Mouse (Mus musculus) heart, adult 2 months (tissue): ENCODE data around the gene Aplnr. TPM values are rescaled to one million over a fixed set of nuclear protein-coding genes. Genes with fewer than 3 reads are reported as not detected.

Source experiments
- DNase-seq, 2 experiments: peaks; one replicate each; pipeline ENCODE4 v3.0.0; 2021
- H3K27ac ChIP-seq: fragments of 200-600 bp; 2 replicates; pipeline ENCODE4 v1.8.1; 2022
- H3K27me3 ChIP-seq: fragments of 200-500 bp; 2 replicates; pipeline ENCODE4 v1.6.1; 2012; ENCODE audit warnings: mild to moderate bottlenecking, low read length, inconsistent platforms, mixed read lengths; ENCODE audit not compliant: control insufficient read depth, insufficient read depth
- H3K36me3 ChIP-seq: fragments of 200-500 bp; 2 replicates; pipeline ENCODE4 v1.6.1; 2012; ENCODE audit warnings: low read length, inconsistent platforms; ENCODE audit not compliant: control insufficient read depth, insufficient read depth
- H3K4me1 ChIP-seq: fragments of 200-500 bp; 2 replicates; pipeline ENCODE4 v1.6.1; 2011; ENCODE audit warnings: low read length; ENCODE audit not compliant: control insufficient read depth, insufficient read depth
- H3K4me3 ChIP-seq: fragments of 200-600 bp; 2 replicates; pipeline ENCODE4 v1.8.1; 2022
- H3K79me2 ChIP-seq: fragments of 200-500 bp; replicated peaks from 2 replicates; pipeline ENCODE4 v1.6.1; 2012; ENCODE audit warnings: mild to moderate bottlenecking, inconsistent platforms, low read length, moderate library complexity, mixed read lengths; ENCODE audit not compliant: control insufficient read depth, insufficient read depth
- H3K9ac ChIP-seq: fragments of 200-500 bp; 2 replicates; pipeline ENCODE4 v1.6.1; 2012; ENCODE audit warnings: low read depth, mild to moderate bottlenecking, control low read depth, inconsistent platforms, low read length, mixed read lengths
- CTCF ChIP-seq: fragments of 200-600 bp; IDR thresholded peaks from 2 replicates; pipeline ENCODE4 v1.8.1; 2022; ENCODE audit warnings: antibody characterized with exemption, mild to moderate bottlenecking, moderate library complexity
- EP300 ChIP-seq: fragments of 200-500 bp; IDR thresholded peaks from 2 replicates; pipeline ENCODE4 v1.6.1; 2011; ENCODE audit warnings: low read depth, low read length, control low read depth; ENCODE audit not compliant: insufficient read depth
- POLR2A ChIP-seq: fragments of 200-500 bp; IDR thresholded peaks from 2 replicates; pipeline ENCODE4 v1.6.1; 2011; ENCODE audit warnings: mild to moderate bottlenecking, low read depth, low read length, control low read depth; ENCODE audit not compliant: insufficient read depth
- WGBS: fragments of 180-500 bp; shearing (Covaris S2); methylation state at CpG from one replicate; pipeline ENCODE4 v1.1.7; 2018; 5-methylcytosine and 5-hydroxymethylcytosine counted together
- intact Hi-C: fragments of 180-260 bp; cut with DNase I; formaldehyde crosslinking; loops from one replicate; pipeline ENCODE4 v1.15.1; 2025
- polyA plus RNA-seq: library from polyadenylated mRNA; depleted of rRNA; stranded (reverse); fragments of >200 nt; gene quantifications from 2 replicates; pipeline ENCODE4 v1.2.3, GENCODE M21; 2012; rRNA removed
- total RNA-seq, 2 experiments: library from RNA; stranded (reverse); gene quantifications; 2 replicates each; pipeline ENCODE4 v1.2.3; 2021

The Aplnr gene
- total and polyA plus RNA-seq, 3 experiments = 20.5 to 35.3 (median 21.4) TPM

DNA sequence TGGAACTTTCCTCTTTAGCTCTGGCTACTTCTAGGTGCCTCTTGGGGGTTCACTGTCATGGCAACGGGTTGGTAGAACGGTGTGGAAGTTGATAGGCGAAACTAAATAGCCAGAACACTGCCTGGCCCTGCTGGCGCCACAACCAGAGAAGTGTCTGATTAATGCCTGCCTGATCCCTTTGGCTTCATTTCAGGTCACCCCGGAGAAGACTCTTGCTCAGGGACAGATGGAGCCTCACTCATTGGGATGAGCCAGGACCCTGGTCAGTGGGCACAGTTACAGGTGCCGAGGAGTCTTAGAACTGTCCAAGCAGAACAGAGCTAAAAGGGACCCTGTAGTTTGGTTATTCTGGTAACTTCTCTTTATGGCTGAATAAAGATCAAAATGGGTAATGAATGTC is 37.5 kb downstream of the Aplnr start:
- DNase-seq = no peak
- WGBS = 83% methylated on average over 6 of the region's 6 CpGs
- H3K4me1 ChIP-seq = peaks cover 14% of the 10 kb centered on the region
- peak overlapping the region; percentile 62 for H3K27ac ChIP-seq
- TF ChIP-seq EP300 (no peak), POLR2A (no peak), CTCF (no peak)
- H3K79me2 ChIP-seq = no peaks in the 10 kb centered on the region
- H3K36me3 ChIP-seq = peaks cover 16% of the 10 kb centered on the region
- intact Hi-C loops = no loop called here
- H3K27me3 ChIP-seq = no peaks in the 10 kb centered on the region
- no peak overlapping the region for H3K4me3 ChIP-seq
- no peak overlapping the region for H3K9ac ChIP-seq

DNA sequence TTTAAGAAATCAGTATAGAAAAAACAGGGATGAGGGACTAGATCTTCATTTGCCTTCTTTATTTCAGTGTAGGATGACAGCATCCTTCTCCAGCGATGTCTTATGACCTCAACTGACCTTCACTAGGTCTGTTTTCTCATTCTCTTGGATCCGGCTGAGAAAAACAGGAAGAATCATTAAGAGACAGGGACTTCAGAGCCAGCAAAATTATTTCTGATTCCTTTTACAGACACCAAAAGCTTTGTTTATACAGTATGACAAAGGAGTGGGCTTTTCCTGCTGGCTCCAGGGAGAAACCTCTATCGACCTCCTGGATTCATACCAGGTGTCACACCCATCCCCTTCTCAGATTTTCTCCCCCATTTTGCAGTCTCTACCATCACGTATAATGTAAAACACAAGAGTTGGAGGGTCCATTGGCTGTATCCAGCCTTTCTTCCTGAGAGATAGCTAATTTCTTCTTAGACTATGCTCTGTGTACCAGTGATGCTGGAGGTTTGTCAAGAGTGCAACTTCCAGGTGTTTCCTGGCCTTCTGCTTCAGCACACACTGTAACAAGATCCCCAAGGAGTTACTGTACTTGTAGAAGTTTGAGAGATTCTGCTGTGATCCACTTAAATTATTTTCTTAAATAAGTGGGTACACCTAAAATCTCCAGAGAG is 42.2 kb downstream of the Aplnr start:
- H3K4me1 ChIP-seq = peaks cover 10% of the 10 kb centered on the region
- no peaks in the 10 kb centered on the region for H3K27me3 ChIP-seq
- WGBS = 24% methylated on average over 4 of the region's 4 CpGs
- no peaks in the 10 kb centered on the region for H3K79me2 ChIP-seq
- no peak overlapping the region for H3K4me3 ChIP-seq
- H3K9ac ChIP-seq = no peak overlapping the region
- peak in 1 of 2 experiments; percentile 46 for DNase-seq
- intact Hi-C loops = loop anchor here (1.0 to 2.0 kb wide), 3 partner anchors 41 to 61 kb away; partner anchors contain the start of gene Aplnr
- peaks cover 8% of the 10 kb centered on the region for H3K36me3 ChIP-seq
- H3K27ac ChIP-seq = peak overlapping the region; percentile 65
- TF ChIP-seq POLR2A (no peak), EP300 (no peak), CTCF (no peak)

DNA sequence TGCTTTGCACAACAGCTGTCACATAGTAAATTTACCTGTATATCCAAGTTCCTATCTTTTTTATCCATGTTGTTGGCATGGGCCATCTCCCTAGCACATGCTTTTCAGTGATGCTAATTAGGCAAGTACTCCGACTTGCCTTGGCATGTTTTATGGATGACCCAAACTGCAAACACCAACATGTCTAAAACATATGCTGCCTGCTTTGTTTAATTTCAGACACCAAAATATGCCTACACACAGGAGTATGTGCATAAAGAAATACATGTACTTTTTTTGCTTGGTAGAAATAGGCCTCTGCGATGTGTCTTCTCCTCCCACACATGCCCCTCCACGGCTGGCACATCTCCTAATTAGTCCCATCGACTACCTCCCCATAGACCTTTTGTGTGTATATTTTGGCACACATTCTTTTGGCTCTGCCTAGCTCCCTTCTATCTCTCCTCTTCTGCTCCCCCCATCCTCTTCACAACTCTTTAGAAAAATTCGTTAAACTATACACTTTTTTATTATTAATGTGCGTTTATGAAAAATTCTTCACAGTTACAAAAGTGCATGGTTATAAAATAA is 51.6 kb downstream of the Aplnr start:
- DNase-seq = no peak
- TF ChIP-seq CTCF (no peak), POLR2A (no peak), EP300 (no peak)
- Histone ChIP-seq H3K4me3 (no peak overlapping the region), H3K9ac (no peak overlapping the region), H3K36me3 (no peaks in the 10 kb centered on the region), H3K27me3 (no peaks in the 10 kb centered on the region), H3K4me1 (no peaks in the 10 kb centered on the region), H3K79me2 (no peaks in the 10 kb centered on the region), H3K27ac (no peak overlapping the region)
- 75% methylated on average over 6 of the region's 6 CpGs for WGBS
- intact Hi-C loops = no loop called here

Other genes with a start within 250 kb of the Aplnr start
- 1 to 10 TPM; 3.6 to 3.8 TPM for gene Rtn4rl2, start 249.5 kb upstream of the Aplnr start, total RNA-seq
- 2.6 and 6.1 TPM in 2 replicates for gene Rtn4rl2, start 249.5 kb upstream of the Aplnr start, polyA plus RNA-seq
- gene Slc43a3, start 199.6 kb upstream of the Aplnr start, total RNA-seq = 10 to 100 TPM; 62.6 to 79.1 TPM
- gene Slc43a3, start 199.6 kb upstream of the Aplnr start, polyA plus RNA-seq = 101 and 141 TPM in 2 replicates
- not detected for gene Prg2, start 155.8 kb upstream of the Aplnr start, total RNA-seq
- gene Prg2, start 155.8 kb upstream of the Aplnr start, polyA plus RNA-seq = 0.14 and 0.44 TPM in 2 replicates
- gene Prg3, start 148.0 kb upstream of the Aplnr start, total RNA-seq = not detected
- gene Prg3, start 148.0 kb upstream of the Aplnr start, polyA plus RNA-seq = not detected in 2 replicates
- 10 to 100 TPM; 38.8 to 39.0 TPM for gene Ssrp1, start 99.0 kb upstream of the Aplnr start, total RNA-seq
- 39.6 and 59.5 TPM in 2 replicates for gene Ssrp1, start 99.0 kb upstream of the Aplnr start, polyA plus RNA-seq
- under 1 TPM; 0.25 to 0.81 TPM for gene P2rx3, start 98.8 kb upstream of the Aplnr start, total RNA-seq
- gene P2rx3, start 98.8 kb upstream of the Aplnr start, polyA plus RNA-seq = 0.39 and 0.79 TPM in 2 replicates
- gene Tnks1bp1, start 88.2 kb upstream of the Aplnr start, total RNA-seq = 10 to 100 TPM; 56.9 to 59.1 TPM
- 40.7 and 54.1 TPM in 2 replicates for gene Tnks1bp1, start 88.2 kb upstream of the Aplnr start, polyA plus RNA-seq
- 1 to 10 TPM in 1 of 2 experiments, under 1 TPM in 1; 0.81 to 1.6 TPM for gene Lrrc55, start 61.0 kb downstream of the Aplnr start, total RNA-seq
- gene Lrrc55, start 61.0 kb downstream of the Aplnr start, polyA plus RNA-seq = 1.3 and 3.1 TPM in 2 replicates
- not detected for gene Olfr987, start 203.1 kb downstream of the Aplnr start, total RNA-seq
- gene Olfr987, start 203.1 kb downstream of the Aplnr start, polyA plus RNA-seq = not detected in 2 replicates
- gene Olfr988, start 227.0 kb downstream of the Aplnr start, total RNA-seq = not detected
- not detected in 2 replicates for gene Olfr988, start 227.0 kb downstream of the Aplnr start, polyA plus RNA-seq